Mouse (Mus musculus) splenic B cell, adult 2 months (primary cell): ENCODE measurements around the gene Ugt1a9.
"Not testable (repeated sequence)": the region's sequence is repeated elsewhere in the genome, so short reads cannot be mapped to it uniquely, and the experiment has no call there.

Experiments used
- DNase-seq: peaks from one replicate; pipeline ENCODE4 v3.0.0-alpha.2; 2011; ENCODE audit warnings: low read depth, low spot score
- H3K27me3 ChIP-seq: 2 replicates; pipeline ENCODE4 v1.6.1; 2012; ENCODE audit warnings: mild to moderate bottlenecking, low read length, moderate library complexity, mixed read lengths; ENCODE audit not compliant: control insufficient read depth, poor library complexity, insufficient read depth, severe bottlenecking
- H3K36me3 ChIP-seq: 2 replicates; pipeline ENCODE4 v1.6.1; 2012; ENCODE audit warnings: mild to moderate bottlenecking, low read length, moderate library complexity, mixed read lengths; ENCODE audit not compliant: control insufficient read depth, poor library complexity, insufficient read depth, severe bottlenecking

Gene Ugt1a9

DNA sequence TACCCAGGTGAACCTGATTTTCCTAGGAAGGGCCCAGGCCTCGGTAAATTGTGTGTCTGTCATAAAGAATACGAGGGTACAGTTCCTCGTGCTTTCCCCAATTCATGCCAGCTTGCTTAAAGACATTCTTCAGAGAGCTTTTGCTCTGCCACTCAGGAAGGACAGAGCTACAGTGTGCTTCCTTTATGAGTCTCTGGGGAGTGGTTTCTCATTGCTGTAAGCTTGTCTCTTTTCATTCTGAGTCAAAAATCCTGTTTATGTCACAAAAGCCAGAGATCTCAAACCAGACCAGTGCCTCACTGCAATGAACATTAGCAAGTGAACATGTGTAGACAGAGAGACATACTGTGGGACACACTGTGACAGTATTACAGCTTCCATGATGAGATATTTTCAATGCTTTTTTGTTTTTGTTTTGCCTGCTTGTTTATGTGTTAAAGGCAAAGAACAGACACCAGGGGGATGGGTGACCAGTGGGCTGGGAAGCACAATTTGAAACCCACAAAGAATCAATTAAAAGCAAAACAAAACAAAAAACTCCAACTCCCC is 63.4 kb downstream of the Ugt1a9 start:
- Histone ChIP-seq H3K36me3 (no peaks in the 10 kb centered on the region), H3K27me3 (no peaks in the 10 kb centered on the region)
- no peak for DNase-seq

DNA sequence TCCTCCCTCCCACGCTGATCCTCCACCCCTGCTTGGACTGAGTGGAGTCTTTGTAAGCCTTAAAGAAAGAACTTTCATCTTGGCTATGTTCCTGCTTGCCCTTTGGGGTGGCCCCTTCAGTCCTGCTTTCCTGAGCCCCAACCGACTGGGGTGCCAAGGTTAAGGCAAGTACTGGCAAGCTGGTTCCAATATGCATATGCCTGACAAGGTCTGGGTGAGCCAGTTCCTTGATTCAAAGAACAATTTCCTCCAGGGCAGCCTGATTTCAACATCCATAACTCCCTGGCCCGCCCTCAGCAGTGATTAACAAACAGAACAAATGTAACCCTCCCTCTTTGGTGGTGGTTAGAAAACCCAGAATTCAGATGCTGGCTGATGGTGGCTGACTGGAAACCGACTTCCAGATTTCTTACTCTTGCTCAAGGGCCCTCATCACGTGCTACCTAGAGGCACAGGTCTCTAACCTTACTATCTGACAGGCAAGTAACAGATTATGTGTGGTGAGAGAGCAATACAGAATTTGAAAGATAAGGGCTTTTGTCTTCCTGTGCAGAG is 63.9 kb downstream of the Ugt1a9 start, which contains the start of gene Ugt1a6a:
Gene Ugt1a6a, plus strand, starts transcription at position 353 of the 555 bp plus-strand sequence.
- H3K27me3 ChIP-seq, H3K36me3 ChIP-seq, DNase-seq: not testable (repeated sequence)

DNA sequence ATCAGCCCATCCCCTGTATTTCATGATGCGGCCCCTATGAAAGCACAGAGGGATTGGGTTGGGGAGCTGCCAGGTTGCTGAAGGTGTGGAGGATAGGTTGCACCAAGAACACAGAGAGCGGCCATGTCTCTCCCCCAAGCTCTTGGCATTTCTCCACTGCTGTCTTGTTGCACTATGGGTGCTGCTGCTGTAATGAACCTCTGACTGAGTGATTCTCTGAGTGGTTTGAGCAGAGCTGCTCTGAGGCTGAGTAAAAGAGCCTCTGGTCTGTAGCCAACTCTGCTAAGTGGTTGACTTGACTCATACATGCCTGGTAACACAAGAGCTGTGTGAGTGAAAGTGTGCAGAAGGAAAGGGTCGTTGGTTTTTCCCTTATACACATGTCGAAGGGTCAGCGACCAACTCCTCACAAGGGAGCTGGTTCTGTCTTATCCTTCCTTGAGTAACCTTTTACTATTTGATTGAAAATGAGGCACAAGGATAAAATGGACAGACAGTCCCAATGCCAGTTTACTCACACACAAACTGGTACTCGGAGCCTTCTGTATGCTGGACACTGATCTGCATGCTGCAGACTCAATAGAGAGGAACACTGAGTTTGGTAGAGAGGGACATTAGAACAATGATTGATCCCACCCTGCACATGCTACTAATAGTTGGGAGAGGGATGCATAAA is 64.8 kb downstream of the Ugt1a9 start:
- not testable (repeated sequence) for DNase-seq, H3K27me3 ChIP-seq, H3K36me3 ChIP-seq

DNA sequence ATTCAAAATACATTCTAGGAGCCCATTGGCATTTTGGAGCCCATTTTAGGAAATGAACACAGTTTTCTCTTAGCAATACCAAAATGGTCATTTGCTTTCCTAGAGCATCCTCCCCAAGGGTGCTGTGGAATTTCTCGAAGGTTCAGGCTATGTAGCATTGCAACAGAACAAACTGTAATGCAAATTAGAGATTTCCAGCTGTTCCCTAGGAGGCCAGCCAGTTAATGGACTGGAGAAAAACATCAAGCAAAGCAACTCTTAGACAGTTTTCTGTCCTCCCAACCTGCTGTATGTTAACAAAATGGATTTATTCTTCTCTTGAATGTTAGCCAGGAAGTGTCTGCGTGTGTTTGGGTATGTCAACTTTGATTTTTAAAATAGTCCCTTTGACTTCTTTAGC is 66.0 kb downstream of the Ugt1a9 start:
- DNase-seq, result no peak
- Histone ChIP-seq H3K36me3 (no peaks in the 10 kb centered on the region), H3K27me3 (no peaks in the 10 kb centered on the region)

DNA sequence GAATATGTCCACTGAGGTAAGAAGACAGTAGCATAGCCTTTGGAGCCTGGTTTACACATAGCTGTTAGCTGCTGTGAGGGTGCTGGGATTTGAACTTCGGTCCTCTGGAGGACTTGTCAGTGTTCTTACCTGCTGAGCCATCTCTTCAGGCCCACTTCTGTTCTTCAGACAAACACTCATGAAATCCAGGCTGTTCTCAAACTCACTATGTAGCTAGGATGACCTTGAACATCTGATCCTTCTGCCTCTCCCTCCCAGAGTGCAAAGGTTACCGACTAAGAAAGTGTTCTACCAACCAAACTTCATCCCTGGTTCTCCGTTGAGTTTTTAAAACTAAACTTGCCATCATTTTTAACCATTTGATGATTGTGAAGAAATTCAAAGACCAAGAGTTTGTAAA is 66.7 kb downstream of the Ugt1a9 start:
- DNase-seq, result no peak
- Histone ChIP-seq H3K36me3 (no peaks in the 10 kb centered on the region), H3K27me3 (no peaks in the 10 kb centered on the region)

DNA sequence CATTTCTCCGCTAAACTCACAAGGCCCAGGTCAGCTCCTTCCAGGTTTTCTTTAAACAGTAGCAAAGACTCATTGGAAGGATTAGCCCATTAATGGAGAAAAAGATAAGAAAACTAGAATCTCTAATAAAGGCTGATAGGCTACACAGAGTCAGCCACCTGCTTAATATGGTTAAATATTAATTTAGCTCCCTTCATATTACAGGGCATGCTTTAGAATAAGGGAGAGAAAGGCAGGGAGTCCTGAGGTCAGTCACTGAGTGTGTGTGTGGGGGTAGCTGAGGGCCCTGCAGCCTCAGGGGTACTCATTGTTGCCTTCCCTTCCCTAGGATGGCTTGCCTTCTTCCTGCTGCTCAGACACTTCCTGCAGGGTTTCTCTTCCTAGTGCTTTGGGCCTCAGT is 67.5 kb downstream of the Ugt1a9 start:
- Histone ChIP-seq H3K36me3 (no peaks in the 10 kb centered on the region), H3K27me3 (no peaks in the 10 kb centered on the region)
- no peak for DNase-seq

DNA sequence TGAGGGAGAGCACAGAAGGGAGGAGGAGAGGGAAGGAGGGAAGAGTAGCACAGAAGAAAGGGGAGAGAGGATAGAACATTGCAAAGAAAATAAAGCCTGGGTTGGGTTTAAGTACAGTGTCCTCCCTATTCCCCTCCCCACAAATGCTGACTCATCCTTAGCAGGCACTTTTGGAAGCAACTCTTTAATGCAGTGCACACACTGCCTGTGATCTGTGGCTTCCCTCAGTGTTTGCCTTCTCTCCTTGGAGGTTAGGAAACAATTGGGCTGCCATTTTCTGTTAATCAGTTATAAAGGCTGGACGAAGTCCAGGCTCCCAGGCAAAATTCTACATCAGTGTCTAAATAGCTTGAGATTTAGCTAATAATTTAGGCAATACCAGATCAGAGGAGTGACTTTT is 69.9 kb downstream of the Ugt1a9 start:
- not testable (repeated sequence) for DNase-seq, H3K36me3 ChIP-seq

DNA sequence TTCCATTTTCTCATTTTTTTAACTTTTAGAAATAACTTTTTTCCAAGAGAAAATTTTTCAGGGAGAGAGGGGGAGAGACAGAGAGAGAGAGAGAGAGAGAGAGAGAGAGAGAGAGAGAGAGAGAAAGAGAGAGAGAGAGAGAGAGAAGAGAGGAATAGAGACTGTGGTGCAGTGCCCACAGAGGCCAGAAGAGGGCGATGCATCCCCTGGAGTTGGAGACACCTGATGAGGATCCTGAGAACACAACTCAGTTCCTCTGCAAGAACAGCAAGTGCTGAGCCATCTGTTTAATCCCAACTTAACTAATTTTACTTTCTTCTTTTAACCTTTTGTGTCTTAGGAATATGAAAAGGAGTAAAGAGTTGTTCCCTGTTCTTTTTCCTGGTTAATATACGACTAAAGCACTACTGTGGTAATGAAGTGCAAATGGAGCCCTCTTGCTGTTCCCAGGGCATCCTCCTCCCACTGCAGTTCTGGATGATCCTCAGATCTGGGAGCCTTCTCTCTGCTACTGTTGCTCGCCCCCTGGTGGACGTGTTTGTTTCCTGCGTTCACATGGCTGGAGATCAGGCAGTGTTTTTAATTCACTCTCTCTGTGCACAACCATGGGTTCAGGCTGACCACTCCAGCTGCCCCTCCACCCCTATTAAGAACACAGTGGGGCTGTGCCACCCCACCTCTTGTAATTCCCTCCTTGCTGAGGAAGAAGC is 73.5 kb downstream of the Ugt1a9 start:
- H3K27me3 ChIP-seq, H3K36me3 ChIP-seq: not testable (repeated sequence)
- peak; percentile 57 for DNase-seq

More for the DNA sequence above, 69.9 kb downstream of the Ugt1a9 start:
- H3K27me3 ChIP-seq, result not testable (repeated sequence)

DNA sequence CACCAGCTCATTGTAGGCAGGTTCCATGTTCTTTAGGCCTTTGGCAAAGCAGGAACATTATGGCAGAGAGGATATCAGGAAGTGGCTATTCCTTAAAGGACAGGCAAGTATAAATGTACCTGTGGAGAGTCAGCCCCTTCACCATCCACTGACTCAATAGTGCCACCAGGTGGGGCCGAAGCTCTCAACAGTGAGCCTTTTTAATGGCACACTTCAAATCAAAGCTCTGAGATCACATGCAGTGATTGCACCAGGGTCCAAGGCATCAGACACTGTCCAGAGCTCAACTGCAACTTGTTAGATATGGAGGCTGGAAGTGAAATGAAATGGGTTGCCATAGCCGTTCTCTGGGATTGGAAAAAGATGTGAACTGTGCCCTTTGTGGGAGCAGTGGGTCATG is 74.7 kb downstream of the Ugt1a9 start:
- H3K27me3 ChIP-seq, H3K36me3 ChIP-seq: not testable (repeated sequence)
- peak; percentile 5 for DNase-seq

DNA sequence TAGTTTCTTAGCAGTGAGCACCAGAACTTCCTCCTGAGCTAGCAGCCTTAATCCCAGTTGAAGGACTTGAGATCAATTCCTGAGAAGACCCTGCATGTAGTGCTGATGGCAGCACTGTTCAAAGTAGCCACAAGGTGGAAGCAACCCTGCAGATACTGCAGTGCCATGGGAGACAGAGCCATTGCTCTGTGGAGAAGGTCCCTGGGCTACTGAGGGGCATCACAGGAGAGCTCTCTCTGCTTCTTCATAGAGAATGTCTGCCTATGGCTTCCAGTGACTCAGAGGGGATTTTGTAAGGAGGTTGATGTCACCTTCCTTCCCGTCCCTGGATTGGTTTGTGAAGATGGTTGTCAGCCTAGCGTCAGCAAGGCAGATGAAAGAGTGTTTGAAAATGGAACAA is 79.5 kb downstream of the Ugt1a9 start:
- H3K27me3 ChIP-seq, H3K36me3 ChIP-seq, DNase-seq: not testable (repeated sequence)

DNA sequence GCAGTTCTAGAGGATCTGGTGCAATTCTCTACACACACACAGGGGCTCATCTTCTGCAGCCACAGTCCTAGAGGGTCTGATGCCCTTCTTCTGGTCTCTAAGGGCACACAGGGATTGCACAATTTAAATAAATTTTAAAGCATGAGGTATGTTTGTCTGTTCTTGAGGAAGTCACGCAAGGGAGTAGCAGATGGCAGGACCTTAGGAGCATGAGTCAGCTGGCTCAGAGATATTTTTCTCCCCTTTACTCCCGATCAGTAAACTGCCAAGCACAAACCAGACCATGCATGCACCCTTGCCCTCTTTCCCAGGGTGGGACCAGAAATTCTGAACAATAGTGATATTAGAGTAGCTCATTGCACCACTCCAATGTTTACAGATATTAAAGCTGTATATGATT is 87.8 kb downstream of the Ugt1a9 start:
- Histone ChIP-seq H3K36me3 (no peaks in the 10 kb centered on the region), H3K27me3 (no peaks in the 10 kb centered on the region)
- no peak for DNase-seq

DNA sequence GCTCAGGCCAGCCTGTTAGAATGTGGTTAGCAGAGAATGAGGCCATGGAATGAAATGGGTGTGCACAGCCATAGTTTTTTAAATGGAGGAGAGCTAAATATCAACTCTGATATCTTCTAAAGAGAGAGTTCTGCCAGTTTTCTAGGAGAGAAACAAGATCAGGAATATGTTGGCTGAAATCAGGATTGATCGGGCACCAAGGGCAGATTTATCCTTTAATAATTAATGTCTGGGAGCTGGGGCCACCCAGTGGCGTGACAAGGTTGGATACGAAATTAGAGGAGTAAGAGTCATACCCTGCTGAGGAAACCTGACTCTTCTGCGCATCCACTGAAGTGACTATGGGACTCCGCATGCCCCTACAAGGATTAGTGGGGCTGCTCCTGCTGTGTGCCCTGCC is 95.1 kb downstream of the Ugt1a9 start, which contains the start of gene Ugt1a5:
Gene Ugt1a5, plus strand, starts transcription at position 302 of the 400 bp plus-strand sequence.
- no peaks in the 10 kb centered on the region; the same call in 1 of the 2 replicates for H3K27me3 ChIP-seq

DNA sequence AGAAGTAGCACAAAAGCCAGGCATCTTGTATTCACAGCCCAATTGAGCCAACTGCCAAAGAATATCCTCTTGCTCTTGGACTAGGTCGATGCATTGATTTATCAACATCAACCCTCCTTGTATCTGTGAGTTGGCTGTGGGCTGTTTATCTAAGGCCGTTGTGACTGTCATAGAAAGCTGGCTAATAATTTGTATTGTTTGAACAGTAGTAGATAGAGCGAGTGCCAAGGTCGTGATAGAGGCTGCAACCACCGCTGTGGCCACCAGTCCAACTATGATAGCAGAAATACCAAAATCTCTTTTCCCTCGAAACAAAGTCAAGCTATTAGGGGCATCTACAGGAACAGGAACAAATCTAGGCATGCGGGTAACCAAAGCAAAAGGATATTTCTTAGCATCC is 101.6 kb downstream of the Ugt1a9 start:
- not testable (repeated sequence) for H3K36me3 ChIP-seq, H3K27me3 ChIP-seq, DNase-seq

More for the DNA sequence above, 95.1 kb downstream of the Ugt1a9 start, which contains the start of gene Ugt1a5:
- DNase-seq, result no peak
- no peaks in the 10 kb centered on the region for H3K36me3 ChIP-seq

DNA sequence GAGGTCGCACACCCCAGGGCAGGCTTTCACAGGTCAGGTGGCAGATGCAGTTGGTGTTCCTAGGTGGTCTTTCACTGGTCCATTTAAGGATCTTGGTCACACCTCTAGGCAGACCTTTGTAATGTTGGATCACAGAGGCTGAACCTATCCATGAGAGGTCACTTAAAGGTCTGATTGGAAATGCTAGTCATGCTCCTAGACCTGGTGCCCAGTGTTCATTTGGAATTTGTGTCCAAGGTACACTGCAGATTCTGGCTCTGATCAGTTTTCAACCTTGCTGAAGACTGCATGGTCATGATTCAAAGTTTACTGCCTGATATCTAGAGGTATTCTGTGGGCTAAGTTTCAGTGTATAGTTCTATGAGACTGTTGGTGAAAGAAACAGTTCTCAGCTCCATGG is 109.1 kb downstream of the Ugt1a9 start:
- H3K27me3 ChIP-seq, result no peaks in the 10 kb centered on the region
- DNase-seq, result no peak
- H3K36me3 ChIP-seq, result no peaks in the 10 kb centered on the region

DNA sequence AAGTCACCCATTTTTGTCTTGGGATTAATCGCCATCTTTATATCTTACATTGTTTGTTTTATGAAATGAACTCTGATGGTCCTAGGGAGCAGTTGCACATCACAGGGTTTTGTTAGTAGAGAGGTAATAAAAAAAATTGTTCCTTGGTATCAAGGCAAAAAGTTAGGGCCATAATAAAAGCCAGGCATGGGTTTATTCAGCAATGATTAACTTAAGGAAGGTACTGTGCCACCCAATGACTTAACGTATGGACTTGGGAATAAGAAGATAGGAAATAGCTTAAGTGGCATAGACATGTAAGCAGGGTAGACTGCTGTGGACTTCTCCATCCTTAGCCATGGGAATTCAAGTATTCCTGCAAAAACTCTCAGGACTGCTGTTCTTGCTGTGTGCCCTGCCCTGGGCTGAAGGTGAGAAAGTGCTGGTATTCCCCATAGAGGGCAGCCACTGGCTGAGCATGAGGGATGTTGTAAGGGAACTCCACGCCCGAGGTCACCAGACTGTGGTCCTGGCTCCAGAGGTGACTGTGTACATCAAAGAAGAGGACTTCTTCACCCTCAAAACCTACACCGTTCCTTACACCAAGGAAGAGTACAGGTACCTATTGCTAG is 115.8 kb downstream of the Ugt1a9 start:
- no peaks in the 10 kb centered on the region for H3K27me3 ChIP-seq
- no peak for DNase-seq
- no peaks in the 10 kb centered on the region for H3K36me3 ChIP-seq
